Mouse (Mus musculus): ENCODE results near the gene Tor2a. TPM values are rescaled to one million over a fixed set of nuclear protein-coding genes. Genes with fewer than 3 reads are reported as not detected.
A peak's percentile ranks its signal among the peaks of the same experiment; 100 is the strongest.

Gene Tor2a
- polyA plus RNA-seq, 1 experiment, result 72.5 TPM

DNA sequence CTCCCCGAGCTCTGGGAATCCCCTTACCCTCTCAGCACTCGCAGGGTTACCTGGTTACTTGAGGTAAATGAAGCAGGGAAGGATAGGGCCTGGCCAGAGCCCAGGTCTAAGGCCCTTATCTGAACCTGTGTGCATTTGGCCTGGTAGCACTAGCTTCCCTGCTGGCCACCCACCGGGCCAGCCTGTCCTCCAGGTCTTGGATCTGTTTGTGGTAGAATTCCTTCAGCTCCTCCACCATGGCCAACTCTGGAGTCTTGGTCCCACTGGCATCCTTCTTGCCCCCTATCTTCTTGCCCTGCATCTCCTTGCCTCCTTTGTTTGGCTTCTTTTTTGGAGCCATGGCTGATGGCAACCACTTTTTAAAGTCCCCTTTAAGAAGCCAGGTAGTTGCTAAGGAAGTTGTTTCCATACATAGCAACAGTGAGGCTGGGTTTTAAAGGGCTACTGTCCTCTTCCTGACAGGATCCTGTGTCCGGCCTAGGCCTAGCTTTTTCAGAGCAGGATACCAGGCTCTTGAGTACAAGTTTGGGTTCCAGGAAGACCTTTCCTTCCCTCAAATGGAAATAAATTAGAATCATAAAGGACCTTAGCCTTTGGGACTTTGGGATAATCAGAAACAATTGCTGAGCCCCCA is 27.1 kb downstream of the Tor2a start, which contains the start of gene Cfap157:
TSS of gene Cfap157 (minus strand) at position 381 of the 634 bp plus-strand sequence.
- no peak within 1 kb of the TSS for H3K4me3 ChIP-seq (ENCODE audit: insufficient read depth, low read depth, low read length)
- TF ChIP-seq POLR2A (IDR thresholded peaks at IDR 0.05; ENCODE audit: low read depth, low read length) (no peak), CTCF (conservative IDR thresholded peaks at IDR 0.05; ENCODE audit: insufficient read depth, insufficient read length, low read depth, low read length) (no peak)
- DNase-seq, result peak; percentile 51
- H3K4me1 ChIP-seq (ENCODE audit: control insufficient read depth, insufficient read depth, low read length), result no peaks in the 10 kb centered on the region
- H3K36me3 ChIP-seq (ENCODE audit: control insufficient read depth, insufficient read depth, low read length), result no peaks in the 10 kb centered on the region
- no peaks in the 10 kb centered on the region for H3K27me3 ChIP-seq (replicated peaks; ENCODE audit: control insufficient read depth, insufficient read depth, low read length)
- 62% methylated on average over 4 of the region's 4 CpGs for WGBS
- no peak within 1 kb of the TSS for H3K27ac ChIP-seq (ENCODE audit: insufficient read depth, low read depth, low read length)

DNA sequence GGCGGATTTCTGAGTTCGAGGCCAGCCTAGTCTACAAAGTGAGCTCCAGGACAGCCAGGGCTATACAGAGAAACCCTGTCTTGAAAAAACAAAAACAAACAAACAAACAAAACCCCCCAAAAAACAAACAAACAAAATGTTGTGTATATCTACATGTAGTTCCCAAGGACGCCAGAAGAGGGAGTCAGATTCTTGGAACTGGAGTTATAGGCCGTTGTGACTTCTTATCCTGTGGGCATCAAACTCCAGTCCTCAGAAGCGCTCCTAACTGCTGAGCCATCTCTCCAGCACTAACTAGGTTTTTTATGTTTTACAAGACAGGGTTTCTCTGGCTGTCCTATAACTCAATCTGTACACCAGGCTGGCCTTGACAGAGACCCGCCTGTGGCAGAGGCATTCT is 30.1 kb downstream of the Tor2a start:
- Histone ChIP-seq H3K27me3 (replicated peaks; ENCODE audit: control insufficient read depth, insufficient read depth, low read length) (no peaks in the 10 kb centered on the region), H3K4me3 (ENCODE audit: insufficient read depth, low read depth, low read length) (no peak overlapping the region), H3K36me3 (ENCODE audit: control insufficient read depth, insufficient read depth, low read length) (no peaks in the 10 kb centered on the region), H3K4me1 (ENCODE audit: control insufficient read depth, insufficient read depth, low read length) (no peaks in the 10 kb centered on the region), H3K27ac (ENCODE audit: insufficient read depth, low read depth, low read length) (no peak overlapping the region)
- DNase-seq, result peak; percentile 30
- WGBS, result 54% methylated on average over 6 of the region's 6 CpGs
- TF ChIP-seq CTCF (conservative IDR thresholded peaks at IDR 0.05; ENCODE audit: insufficient read depth, insufficient read length, low read depth, low read length), result 0 out of 2 replicates have a peak, but pooled peaks have one; percentile 30
- TF ChIP-seq POLR2A (IDR thresholded peaks at IDR 0.05; ENCODE audit: low read depth, low read length), result no peak

GRCm38 (mm10) chr2:32788581-32788980 is 31.5 kb downstream of the Tor2a start:
- no peak for DNase-seq
- no peak overlapping the region for H3K4me3 ChIP-seq (ENCODE audit: insufficient read depth, low read depth, low read length)
- no peaks in the 10 kb centered on the region for H3K4me1 ChIP-seq (ENCODE audit: control insufficient read depth, insufficient read depth, low read length)
- 66% methylated on average over 2 of the region's 2 CpGs for WGBS
- no peak overlapping the region for H3K27ac ChIP-seq (ENCODE audit: insufficient read depth, low read depth, low read length)
- H3K27me3 ChIP-seq (replicated peaks; ENCODE audit: control insufficient read depth, insufficient read depth, low read length), result no peaks in the 10 kb centered on the region
- TF ChIP-seq POLR2A (IDR thresholded peaks at IDR 0.05; ENCODE audit: low read depth, low read length) (no peak), CTCF (conservative IDR thresholded peaks at IDR 0.05; ENCODE audit: insufficient read depth, insufficient read length, low read depth, low read length) (no peak)
- no peaks in the 10 kb centered on the region for H3K36me3 ChIP-seq (ENCODE audit: control insufficient read depth, insufficient read depth, low read length)

- Histone ChIP-seq H3K4me1 (ENCODE audit: control insufficient read depth, insufficient read depth, low read length) (no peaks in the 10 kb centered on the region), H3K27ac (ENCODE audit: insufficient read depth, low read depth, low read length) (no peak overlapping the region), H3K27me3 (replicated peaks; ENCODE audit: control insufficient read depth, insufficient read depth, low read length) (no peaks in the 10 kb centered on the region), H3K4me3 (ENCODE audit: insufficient read depth, low read depth, low read length) (no peak overlapping the region), H3K36me3 (ENCODE audit: control insufficient read depth, insufficient read depth, low read length) (no peaks in the 10 kb centered on the region)
- DNase-seq, result peak; percentile 12
- TF ChIP-seq POLR2A (IDR thresholded peaks at IDR 0.05; ENCODE audit: low read depth, low read length) (no peak), CTCF (conservative IDR thresholded peaks at IDR 0.05; ENCODE audit: insufficient read depth, insufficient read length, low read depth, low read length) (no peak)
- 78% methylated on average over 6 of the region's 6 CpGs for WGBS
Measured at GRCm38 (mm10) chr2:32791297-32791696, 34.3 kb downstream of the Tor2a start.

- Histone ChIP-seq H3K27ac (ENCODE audit: insufficient read depth, low read depth, low read length) (no peak overlapping the region), H3K4me3 (ENCODE audit: insufficient read depth, low read depth, low read length) (no peak overlapping the region), H3K4me1 (ENCODE audit: control insufficient read depth, insufficient read depth, low read length) (no peaks in the 10 kb centered on the region), H3K36me3 (ENCODE audit: control insufficient read depth, insufficient read depth, low read length) (no peaks in the 10 kb centered on the region), H3K27me3 (replicated peaks; ENCODE audit: control insufficient read depth, insufficient read depth, low read length) (no peaks in the 10 kb centered on the region)
- 89% methylated on average over 13 of the region's 13 CpGs for WGBS
- no peak for DNase-seq
- TF ChIP-seq CTCF (conservative IDR thresholded peaks at IDR 0.05; ENCODE audit: insufficient read depth, insufficient read length, low read depth, low read length), result no peak
- no peak for TF ChIP-seq POLR2A (IDR thresholded peaks at IDR 0.05; ENCODE audit: low read depth, low read length)
Measured at GRCm38 (mm10) chr2:32795748-32796418, 38.8 kb downstream of the Tor2a start.

GRCm38 (mm10) chr2:32798251-32798962 is 41.4 kb downstream of the Tor2a start:
- no peak for DNase-seq
- Histone ChIP-seq H3K4me3 (ENCODE audit: insufficient read depth, low read depth, low read length) (no peak overlapping the region), H3K27me3 (replicated peaks; ENCODE audit: control insufficient read depth, insufficient read depth, low read length) (no peaks in the 10 kb centered on the region), H3K4me1 (ENCODE audit: control insufficient read depth, insufficient read depth, low read length) (no peaks in the 10 kb centered on the region), H3K27ac (ENCODE audit: insufficient read depth, low read depth, low read length) (no peak overlapping the region), H3K36me3 (ENCODE audit: control insufficient read depth, insufficient read depth, low read length) (no peaks in the 10 kb centered on the region)
- 65% methylated on average over 10 of the region's 10 CpGs for WGBS
- no peak for TF ChIP-seq CTCF (conservative IDR thresholded peaks at IDR 0.05; ENCODE audit: insufficient read depth, insufficient read length, low read depth, low read length)
- no peak for TF ChIP-seq POLR2A (IDR thresholded peaks at IDR 0.05; ENCODE audit: low read depth, low read length)
